Mouse (Mus musculus) mature B cell (primary cell): Measurements from ENCODE around the gene Ctdnep1.

Experiments used
- in situ Hi-C: fragments of 300-500 bp; cut with MboI; formaldehyde crosslinking; loops from 2 replicates; pipeline ENCODE4 v1.14.3; 2019

Gene Ctdnep1

DNA sequence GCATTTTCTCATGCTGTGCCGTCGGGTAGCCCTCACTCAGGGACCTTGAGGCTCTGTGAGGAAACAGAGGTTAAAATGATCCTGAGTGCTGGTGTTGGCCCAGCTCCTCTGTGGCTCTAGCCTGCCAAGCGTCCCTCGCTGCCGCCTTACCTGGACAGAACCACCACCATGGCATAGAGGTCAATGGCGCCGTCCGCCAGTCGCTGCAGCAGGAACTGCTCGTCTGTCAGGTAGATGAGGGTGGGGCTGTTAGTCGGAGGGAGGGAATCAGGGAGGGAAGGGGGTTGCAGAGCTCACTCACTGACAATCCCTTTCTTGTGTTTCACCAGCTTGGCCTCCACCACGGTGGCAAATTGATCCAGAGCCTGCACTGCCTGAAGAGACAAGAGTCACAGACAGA, 29.6 kb downstream of the Ctdnep1 start:
- in situ Hi-C loops = loop anchor here (25.0 kb wide), 1 partner anchor 652 kb away; the partner anchor contains the start of genes Eno3, Pfn1 and Spag7

DNA sequence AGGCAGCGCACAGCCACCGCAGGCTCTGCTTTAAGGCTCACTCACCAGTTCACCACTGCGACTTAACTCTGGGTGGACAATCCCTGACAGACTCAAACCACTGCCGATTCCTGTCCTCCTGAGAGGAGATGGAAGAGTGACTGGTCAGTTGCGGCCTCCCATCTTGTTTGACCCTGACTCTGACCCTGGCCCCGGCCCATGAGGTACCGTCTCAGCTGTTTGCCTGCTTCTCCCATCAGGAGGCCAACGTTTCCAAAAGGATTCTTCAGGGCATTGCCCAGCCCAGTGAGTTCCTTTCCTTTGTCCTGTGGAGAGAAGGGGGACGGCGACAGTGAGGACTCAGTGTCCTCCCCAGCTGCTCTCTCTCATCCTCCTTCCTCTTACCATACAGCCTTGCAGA, 30.0 kb downstream of the Ctdnep1 start:
- in situ Hi-C loops = loop anchor here (25.0 kb wide), 1 partner anchor 651 kb away; the partner anchor contains the start of genes Eno3, Pfn1 and Spag7

DNA sequence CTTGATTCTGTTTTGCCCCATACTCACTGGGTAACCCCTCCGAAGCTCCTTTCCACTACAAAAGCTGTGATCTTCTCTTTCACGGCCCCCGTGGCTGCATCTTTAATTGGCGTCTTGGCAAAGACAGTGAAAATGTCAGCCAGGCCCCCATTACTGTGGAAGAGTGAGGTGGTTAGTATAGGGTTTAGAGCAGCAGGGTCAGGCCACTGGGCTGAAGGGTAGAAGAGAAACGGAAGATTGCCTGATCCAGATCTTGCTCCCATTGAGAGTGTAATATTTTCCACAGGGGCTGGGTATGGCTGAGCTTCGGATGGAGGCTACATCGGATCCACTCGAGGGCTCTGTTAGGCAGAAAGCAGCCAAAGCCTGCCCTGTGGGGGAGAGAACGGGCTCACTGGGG, 32.0 kb downstream of the Ctdnep1 start:
- in situ Hi-C loops = loop anchor here (25.0 kb wide), 1 partner anchor 649 kb away; the partner anchor contains the start of genes Eno3, Pfn1 and Spag7

DNA sequence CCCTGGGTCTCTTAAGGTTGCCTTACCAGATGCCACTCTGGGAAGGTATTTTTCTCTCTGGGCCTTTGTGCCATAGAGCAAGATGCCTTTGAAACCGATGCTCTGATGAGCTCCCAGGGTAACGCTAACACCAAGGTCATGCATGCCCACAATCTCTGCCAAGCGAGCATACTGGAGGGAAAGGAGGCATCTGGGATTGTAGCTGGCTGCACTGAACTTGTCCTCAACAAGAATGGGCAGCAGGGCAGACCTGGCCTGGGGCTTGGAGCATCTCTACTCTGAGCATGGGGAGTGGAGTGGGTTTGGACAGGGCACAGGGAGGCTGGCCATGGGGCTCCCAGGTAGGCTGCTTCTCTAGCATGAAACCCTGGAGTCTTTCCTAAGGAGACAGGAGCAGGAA, 32.5 kb downstream of the Ctdnep1 start:
- in situ Hi-C loops = loop anchor here (25.0 kb wide), 1 partner anchor 649 kb away; the partner anchor contains the start of genes Eno3, Pfn1 and Spag7

- in situ Hi-C loops = loop anchor here (25.0 kb wide), 1 partner anchor 648 kb away; the partner anchor contains the start of genes Eno3, Pfn1 and Spag7
Measured at GRCm38 (mm10) chr11:70014051-70014450, 33.1 kb downstream of the Ctdnep1 start.

- in situ Hi-C loops = loop anchor here (25.0 kb wide), 1 partner anchor 647 kb away; the partner anchor contains the start of genes Eno3, Pfn1 and Spag7
Measured at GRCm38 (mm10) chr11:70014880-70015558, 34.1 kb downstream of the Ctdnep1 start, which contains the start of gene Acadvl. Gene Acadvl (minus strand): TSS chr11:70015411.

DNA sequence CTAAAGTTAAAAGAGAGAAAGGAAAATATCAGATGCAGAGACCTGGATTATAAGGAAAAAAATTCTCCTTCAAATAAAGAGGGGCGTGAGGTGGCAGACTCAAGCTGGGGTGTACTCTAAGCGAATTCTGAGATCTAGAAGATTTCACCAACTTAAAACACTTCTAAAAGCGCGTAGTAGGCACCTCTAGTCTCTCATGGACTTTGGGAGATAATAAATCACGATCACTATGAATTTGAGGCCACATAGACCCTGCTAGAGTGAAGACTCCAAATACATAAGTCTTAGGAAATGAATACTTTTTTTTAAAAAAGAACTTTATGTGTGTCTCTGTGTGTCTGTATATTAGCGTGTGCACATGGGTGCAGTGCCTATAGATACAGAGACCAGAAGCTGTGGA, 34.7 kb downstream of the Ctdnep1 start:
- in situ Hi-C loops = loop anchor here (25.0 kb wide), 1 partner anchor 647 kb away; the partner anchor contains the start of genes Eno3, Pfn1 and Spag7

DNA sequence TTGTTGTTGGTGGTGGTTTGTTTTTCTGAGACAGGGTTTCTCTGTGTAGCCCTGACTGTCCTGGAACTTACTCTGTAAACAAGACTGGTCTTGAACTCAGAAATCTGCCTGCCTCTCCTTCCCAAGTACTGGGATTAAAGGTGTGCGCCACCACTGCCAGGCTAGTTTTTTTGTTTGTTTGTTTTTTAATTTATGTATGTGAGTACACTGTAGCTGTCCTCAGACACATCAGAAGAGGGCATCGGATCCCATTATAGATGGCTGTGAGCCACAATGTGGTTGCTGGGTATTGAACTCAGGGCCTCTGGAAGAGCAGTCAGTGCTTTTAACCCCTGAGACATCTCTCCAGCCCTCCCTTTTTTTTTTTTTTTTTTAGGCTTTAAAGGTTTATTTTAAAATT, 35.2 kb downstream of the Ctdnep1 start:
- in situ Hi-C loops = loop anchor here (25.0 kb wide), 1 partner anchor 646 kb away; the partner anchor contains the start of genes Eno3, Pfn1 and Spag7

DNA sequence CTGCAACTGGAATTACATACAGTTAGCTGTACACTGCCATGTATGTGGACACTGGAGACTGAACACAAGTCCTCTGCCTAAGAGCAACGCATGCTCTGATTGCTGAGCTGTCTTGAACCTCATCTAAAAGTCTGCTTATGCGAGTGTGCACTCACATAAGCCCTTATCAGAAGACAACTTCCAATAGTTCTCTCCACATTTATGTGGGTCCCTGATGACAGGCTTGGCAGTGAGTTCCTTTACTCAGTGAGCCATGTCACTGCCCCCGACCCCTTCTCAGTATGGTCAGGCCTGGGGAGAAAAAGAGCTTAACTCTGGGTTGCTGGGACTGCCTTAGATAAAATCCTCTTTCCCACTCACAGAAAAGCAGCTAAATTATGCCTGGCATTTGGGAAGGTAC, 35.7 kb downstream of the Ctdnep1 start, which contains the start of gene Dlg4:
Gene Dlg4, plus strand, starts transcription at position 274 of the 400 bp plus-strand sequence.
- in situ Hi-C loops = loop anchor here (25.0 kb wide), 1 partner anchor 646 kb away; the partner anchor contains the start of genes Eno3, Pfn1 and Spag7

- in situ Hi-C loops = loop anchor here (25.0 kb wide), 1 partner anchor 645 kb away; the partner anchor contains the start of genes Eno3, Pfn1 and Spag7
Measured at GRCm38 (mm10) chr11:70017199-70017767, 36.3 kb downstream of the Ctdnep1 start.

GRCm38 (mm10) chr11:70018131-70018990, 37.4 kb downstream of the Ctdnep1 start:
- in situ Hi-C loops = loop anchor here (25.0 kb wide), 1 partner anchor 644 kb away; the partner anchor contains the start of genes Eno3, Pfn1 and Spag7

GRCm38 (mm10) chr11:70019495-70020021, 38.6 kb downstream of the Ctdnep1 start:
- in situ Hi-C loops = loop anchor here (25.0 kb wide), 1 partner anchor 643 kb away; the partner anchor contains the start of genes Eno3, Pfn1 and Spag7

GRCm38 (mm10) chr11:70020022-70020631, 39.2 kb downstream of the Ctdnep1 start:
- in situ Hi-C loops = loop anchor here (25.0 kb wide), 1 partner anchor 642 kb away; the partner anchor contains the start of genes Eno3, Pfn1 and Spag7

DNA sequence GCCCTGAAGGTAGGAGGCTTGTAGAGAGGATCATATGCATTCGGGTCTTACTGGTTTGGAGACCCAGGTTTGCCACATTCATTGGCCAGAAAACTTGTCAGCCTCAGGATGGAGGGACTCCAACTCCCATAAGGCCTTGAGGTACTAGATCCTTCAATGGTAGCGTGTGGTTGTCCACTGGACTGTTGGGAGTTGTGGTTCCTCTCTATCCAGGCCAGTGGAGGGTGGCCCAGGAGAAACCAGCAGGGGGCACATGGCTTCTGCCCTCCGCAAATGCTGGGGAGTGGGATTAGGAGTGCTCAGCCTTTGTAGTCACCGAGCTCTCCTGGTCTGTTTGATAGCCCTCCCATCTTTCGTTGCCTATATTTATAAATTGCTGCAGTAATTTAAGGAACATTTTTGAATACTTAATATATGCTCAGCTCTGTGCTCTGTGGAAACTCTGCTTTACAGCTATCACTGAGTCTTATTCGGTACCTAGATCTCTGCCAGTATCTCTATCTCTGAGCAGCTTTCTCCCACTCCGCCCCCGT, 39.8 kb downstream of the Ctdnep1 start:
- in situ Hi-C loops = loop anchor here (25.0 kb wide), 1 partner anchor 642 kb away; the partner anchor contains the start of genes Eno3, Pfn1 and Spag7

DNA sequence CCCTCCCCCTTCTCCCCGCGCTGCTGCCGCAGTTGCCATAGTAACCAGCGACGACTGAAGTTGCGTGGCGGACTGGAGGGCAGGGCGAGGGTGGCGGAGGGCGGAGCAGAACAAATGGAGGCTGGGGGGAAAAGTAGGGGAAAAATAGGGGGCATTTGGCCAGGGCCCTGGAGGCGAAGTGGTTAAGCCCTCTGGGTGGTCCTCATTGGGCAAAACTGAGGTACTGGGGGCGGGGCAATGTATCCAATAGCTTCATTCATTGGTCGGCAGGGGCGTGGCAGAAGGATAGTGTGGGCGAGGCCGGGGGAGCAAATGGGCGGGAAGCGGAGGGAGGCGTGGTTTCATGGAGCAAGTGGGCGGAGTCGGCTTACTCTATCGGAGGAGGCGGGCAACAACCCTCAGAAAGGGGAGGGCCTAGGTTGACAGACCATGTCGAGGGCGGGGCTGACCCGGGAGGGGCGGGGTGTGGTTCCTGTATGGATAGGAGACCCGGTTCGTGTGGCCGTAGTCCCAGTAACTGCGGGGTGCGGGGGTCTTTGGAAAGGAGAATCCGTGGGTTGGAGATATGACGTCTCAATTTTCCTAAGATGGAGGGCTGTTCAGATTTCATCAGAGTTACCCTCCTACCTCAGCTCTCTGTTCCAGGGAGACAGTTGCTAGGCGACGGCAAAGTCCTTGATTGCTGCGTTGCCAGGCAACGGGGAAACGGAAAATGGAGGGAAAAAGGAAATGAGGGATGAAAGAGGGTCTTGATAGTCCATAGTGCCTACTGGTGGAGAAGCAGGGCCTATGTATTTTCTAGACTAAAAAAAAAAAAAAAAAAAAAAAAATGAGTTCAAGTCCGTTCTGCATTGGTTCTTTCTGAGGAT, 40.5 kb downstream of the Ctdnep1 start:
- in situ Hi-C loops = loop anchor here (25.0 kb wide), 1 partner anchor 641 kb away; the partner anchor contains the start of genes Eno3, Pfn1 and Spag7

DNA sequence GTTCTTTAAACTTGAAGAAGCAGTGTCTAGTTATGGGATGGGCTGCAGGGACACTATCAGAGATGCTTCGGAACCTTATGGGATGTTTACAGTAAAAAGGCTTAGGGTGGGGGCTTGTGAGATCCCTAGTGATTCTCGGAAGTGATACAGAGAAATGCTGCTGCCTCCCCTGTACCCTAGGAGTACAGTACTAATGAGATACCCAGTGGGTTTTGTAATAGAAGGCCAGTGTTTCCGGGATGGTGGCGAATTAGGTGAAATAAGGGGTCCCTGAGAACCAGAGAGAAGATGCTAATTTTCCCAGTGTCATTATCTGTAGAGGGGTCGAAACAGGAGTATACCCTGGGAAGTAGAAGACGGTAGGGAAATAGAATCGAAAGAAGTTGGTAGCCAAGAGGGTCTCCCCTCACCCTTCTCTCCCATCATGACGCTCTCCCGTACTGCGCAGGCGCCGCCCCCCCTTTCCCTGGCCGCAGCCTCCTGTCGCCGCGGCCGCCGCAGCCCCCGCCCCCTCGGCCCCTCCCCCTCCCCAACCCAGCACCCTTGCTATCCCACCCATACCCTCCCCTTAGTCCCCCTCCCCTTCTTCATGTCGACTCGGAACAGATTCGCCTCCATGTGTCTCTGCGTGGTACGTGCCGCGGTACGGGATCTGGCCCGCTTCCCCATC, 42.7 kb downstream of the Ctdnep1 start:
- in situ Hi-C loops = loop anchor here (25.0 kb wide), 1 partner anchor 639 kb away; the partner anchor contains the start of genes Eno3, Pfn1 and Spag7

- in situ Hi-C loops = loop anchor here (25.0 kb wide), 1 partner anchor 638 kb away; the partner anchor contains the start of genes Eno3, Pfn1 and Spag7
Measured at GRCm38 (mm10) chr11:70024151-70024514, 43.2 kb downstream of the Ctdnep1 start.

DNA sequence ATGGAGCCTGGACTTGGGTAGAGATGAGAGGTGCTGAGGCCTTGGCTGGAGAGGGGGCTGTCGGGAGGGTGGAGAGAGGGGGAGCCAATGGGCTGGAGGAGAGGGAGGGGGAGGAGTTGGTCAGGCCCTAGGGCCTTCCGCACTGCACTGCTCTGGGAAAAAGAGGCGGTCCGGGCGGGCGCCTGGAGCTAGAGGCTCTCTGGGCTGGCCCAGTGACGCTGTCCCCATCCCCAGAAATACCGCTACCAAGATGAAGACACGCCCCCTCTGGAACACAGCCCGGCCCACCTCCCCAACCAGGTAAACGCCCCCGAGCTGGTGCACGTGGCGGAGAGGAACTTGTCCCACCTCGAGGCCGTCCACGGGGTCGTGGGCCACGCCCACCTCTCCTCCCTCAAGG, 45.7 kb downstream of the Ctdnep1 start:
- in situ Hi-C loops = no loop called here
